Mouse (Mus musculus): Measurements from ENCODE around the gene Nphs1. TPM values are rescaled to one million over a fixed set of nuclear protein-coding genes. Genes with fewer than 3 reads are reported as not detected.

The Nphs1 gene
- polyA plus RNA-seq, 1 experiment, result 0.56 TPM

DNA sequence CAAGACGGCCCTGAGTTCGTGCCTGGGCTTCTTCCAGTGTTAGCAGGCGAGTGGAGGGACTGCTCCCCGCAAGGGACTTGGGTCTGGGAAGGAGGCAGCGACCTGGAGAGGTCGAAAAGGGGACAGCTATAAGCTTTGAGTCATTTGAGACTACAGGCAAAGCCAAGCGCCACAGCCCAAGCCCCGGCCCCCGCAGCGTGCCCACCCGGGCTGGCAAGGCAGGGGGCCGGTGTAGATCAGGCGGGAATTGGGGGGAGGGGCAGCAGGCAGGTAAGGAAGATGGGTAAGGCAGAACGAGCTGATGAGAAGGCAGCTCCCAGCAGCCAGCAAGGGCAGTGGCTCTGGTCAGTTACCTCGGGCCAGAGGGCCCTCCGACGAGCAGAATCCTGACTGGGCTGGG lies 68.3 kb downstream of the Nphs1 start:
- 47% methylated on average over 17 of the region's 17 CpGs for WGBS
- TF ChIP-seq POLR2A (IDR thresholded peaks at IDR 0.05; ENCODE audit: borderline replicate concordance, insufficient read depth, low read length), result no peak
- no peak for TF ChIP-seq CTCF (IDR thresholded peaks at IDR 0.05; ENCODE audit: borderline replicate concordance, insufficient read depth, low read depth, low read length)
- no peak overlapping the region for H3K27ac ChIP-seq (ENCODE audit: insufficient read depth, low read length)

DNA sequence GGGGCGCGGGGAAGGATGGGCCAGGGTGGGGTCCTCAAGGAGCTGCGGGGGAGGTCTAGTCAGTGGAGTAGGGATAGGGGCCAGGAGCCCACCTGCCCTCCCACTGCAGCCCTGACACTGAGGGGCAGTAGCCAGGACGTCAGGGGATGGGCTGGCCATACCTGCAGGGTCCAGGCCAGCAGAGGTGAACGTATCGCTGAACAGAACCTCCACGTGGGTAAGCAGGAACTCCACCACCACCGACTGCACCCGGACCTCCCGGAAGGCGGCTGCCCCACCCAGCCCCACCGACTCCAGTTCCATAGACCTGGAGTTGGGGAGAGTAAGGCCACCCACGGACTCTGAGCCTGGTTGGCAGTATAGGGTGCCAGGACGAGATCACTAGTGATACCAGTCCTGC lies 68.9 kb downstream of the Nphs1 start:
- no peaks in the 10 kb centered on the region; the same call in 1 of the 2 replicates for H3K4me1 ChIP-seq (ENCODE audit: control insufficient read depth, insufficient read depth, low read length)
- TF ChIP-seq POLR2A (IDR thresholded peaks at IDR 0.05; ENCODE audit: borderline replicate concordance, insufficient read depth, low read length) (no peak), CTCF (IDR thresholded peaks at IDR 0.05; ENCODE audit: borderline replicate concordance, insufficient read depth, low read depth, low read length) (no peak)
- H3K27ac ChIP-seq (ENCODE audit: insufficient read depth, low read length), result no peak overlapping the region
- H3K4me3 ChIP-seq (replicated peaks; ENCODE audit: insufficient read depth, low read depth, low read length), result no peak overlapping the region
- DNase-seq, result no peak
- H3K27me3 ChIP-seq (ENCODE audit: control insufficient read depth, insufficient read depth, low read length), result no peaks in the 10 kb centered on the region
- 85% methylated on average over 14 of the region's 14 CpGs for WGBS

More for the DNA sequence above, 68.3 kb downstream of the Nphs1 start:
- Histone ChIP-seq H3K4me3 (replicated peaks; ENCODE audit: insufficient read depth, low read depth, low read length) (no peak overlapping the region), H3K4me1 (ENCODE audit: control insufficient read depth, insufficient read depth, low read length) (peaks cover 6% of the 10 kb centered on the region), H3K27me3 (ENCODE audit: control insufficient read depth, insufficient read depth, low read length) (no peaks in the 10 kb centered on the region)
- no peak for DNase-seq

DNA sequence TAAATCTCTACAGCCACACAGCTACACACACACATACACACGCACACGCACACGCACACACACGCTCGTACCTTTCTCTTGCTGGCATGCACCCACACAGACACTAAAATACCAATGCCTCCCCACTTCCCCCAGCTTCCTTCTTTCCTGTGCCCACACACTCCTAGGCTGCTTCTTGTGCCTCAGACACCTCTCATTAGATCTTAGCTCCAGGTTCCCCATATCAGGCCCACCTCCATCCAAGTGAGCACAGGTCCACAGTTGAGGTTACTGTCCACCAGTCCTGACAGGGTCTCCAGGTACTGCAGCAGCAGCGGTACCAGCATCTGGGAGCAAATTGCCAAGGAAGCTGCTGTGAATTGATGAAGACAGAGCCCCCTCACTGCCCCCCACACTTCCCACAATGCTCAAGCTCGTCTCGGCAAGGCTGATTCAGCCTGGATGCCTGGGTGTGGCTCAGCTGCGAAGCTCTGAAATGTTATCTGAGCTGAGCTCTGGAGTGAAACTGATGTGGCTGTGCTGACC lies 73.2 kb downstream of the Nphs1 start:
- H3K27me3 ChIP-seq (ENCODE audit: control insufficient read depth, insufficient read depth, low read length), result no peaks in the 10 kb centered on the region
- 83% methylated on average over 9 of the region's 9 CpGs for WGBS
- H3K4me3 ChIP-seq (replicated peaks; ENCODE audit: insufficient read depth, low read depth, low read length), result no peak overlapping the region
- no peak for TF ChIP-seq CTCF (IDR thresholded peaks at IDR 0.05; ENCODE audit: borderline replicate concordance, insufficient read depth, low read depth, low read length)
- no peak for TF ChIP-seq POLR2A (IDR thresholded peaks at IDR 0.05; ENCODE audit: borderline replicate concordance, insufficient read depth, low read length)
- no peak overlapping the region for H3K27ac ChIP-seq (ENCODE audit: insufficient read depth, low read length)
- H3K4me1 ChIP-seq (ENCODE audit: control insufficient read depth, insufficient read depth, low read length), result peaks cover 5% of the 10 kb centered on the region
- no peak for DNase-seq

DNA sequence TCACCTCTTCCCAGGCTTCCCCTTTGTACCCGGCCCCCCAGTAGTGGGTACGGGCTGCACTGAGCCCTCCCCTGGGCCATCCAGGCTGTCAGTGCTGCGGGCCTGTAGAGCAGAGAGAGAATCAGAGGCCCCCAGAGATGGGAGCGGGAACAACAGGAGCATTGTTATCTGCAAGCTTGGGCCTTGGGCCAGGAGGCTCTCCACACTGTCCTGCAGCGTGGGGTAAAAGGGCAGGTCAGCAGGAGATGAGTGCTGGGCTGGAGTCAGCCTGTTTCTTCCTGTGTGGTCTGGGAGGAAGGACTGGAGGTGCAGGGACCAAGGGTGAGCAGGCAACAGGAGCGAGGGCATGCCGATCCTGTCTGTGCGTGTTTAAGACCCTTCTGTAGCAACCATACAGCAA lies 74.8 kb downstream of the Nphs1 start:
- WGBS, result 37% methylated on average over 8 of the region's 8 CpGs
- Histone ChIP-seq H3K27me3 (ENCODE audit: control insufficient read depth, insufficient read depth, low read length) (no peaks in the 10 kb centered on the region), H3K27ac (ENCODE audit: insufficient read depth, low read length) (no peak overlapping the region), H3K4me1 (ENCODE audit: control insufficient read depth, insufficient read depth, low read length) (peaks cover 5% of the 10 kb centered on the region), H3K4me3 (replicated peaks; ENCODE audit: insufficient read depth, low read depth, low read length) (no peak overlapping the region)
- DNase-seq, result no peak
- TF ChIP-seq CTCF (IDR thresholded peaks at IDR 0.05; ENCODE audit: borderline replicate concordance, insufficient read depth, low read depth, low read length), result no peak
- TF ChIP-seq POLR2A (IDR thresholded peaks at IDR 0.05; ENCODE audit: borderline replicate concordance, insufficient read depth, low read length), result no peak

DNA sequence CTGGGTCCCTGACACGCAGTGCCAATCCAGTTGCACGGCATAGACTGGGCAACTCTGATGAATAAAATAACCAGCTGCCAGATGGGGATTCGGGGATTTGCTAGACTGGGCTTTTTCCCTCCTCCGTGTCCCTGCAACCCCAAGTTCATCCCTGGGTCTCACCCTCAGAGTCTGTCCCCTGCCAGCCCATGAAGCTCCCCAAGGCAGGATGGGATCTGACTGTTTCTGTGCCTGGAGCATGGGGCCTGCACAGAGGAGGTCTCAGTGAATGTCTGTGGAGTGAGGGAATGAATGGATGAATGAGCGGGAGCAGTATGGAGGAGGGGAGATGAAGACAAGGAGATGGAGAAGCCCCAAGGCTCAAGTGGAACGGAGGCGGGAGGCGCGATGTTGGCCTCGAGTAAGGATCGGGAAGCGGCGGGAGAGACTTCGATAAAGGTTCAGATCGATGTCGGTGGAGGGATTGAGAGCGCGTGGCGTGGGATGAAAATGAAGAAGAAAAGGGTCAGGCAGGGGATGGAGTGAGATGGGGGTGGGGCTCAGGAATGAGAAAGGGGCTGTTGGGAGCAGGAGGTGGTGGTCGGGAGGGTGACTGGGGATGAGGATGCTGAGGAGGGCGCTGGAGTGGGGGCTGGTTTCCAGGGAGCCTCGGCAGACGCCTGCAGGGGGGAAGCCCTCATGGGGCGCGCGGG lies 76.0 kb downstream of the Nphs1 start:
- peak in 1 of 2 experiments; percentile 45 for DNase-seq
- no peak for TF ChIP-seq POLR2A (IDR thresholded peaks at IDR 0.05; ENCODE audit: borderline replicate concordance, insufficient read depth, low read length)
- TF ChIP-seq CTCF (IDR thresholded peaks at IDR 0.05; ENCODE audit: borderline replicate concordance, insufficient read depth, low read depth, low read length), result no peak
- H3K4me1 ChIP-seq (ENCODE audit: control insufficient read depth, insufficient read depth, low read length), result peaks cover 5% of the 10 kb centered on the region

DNA sequence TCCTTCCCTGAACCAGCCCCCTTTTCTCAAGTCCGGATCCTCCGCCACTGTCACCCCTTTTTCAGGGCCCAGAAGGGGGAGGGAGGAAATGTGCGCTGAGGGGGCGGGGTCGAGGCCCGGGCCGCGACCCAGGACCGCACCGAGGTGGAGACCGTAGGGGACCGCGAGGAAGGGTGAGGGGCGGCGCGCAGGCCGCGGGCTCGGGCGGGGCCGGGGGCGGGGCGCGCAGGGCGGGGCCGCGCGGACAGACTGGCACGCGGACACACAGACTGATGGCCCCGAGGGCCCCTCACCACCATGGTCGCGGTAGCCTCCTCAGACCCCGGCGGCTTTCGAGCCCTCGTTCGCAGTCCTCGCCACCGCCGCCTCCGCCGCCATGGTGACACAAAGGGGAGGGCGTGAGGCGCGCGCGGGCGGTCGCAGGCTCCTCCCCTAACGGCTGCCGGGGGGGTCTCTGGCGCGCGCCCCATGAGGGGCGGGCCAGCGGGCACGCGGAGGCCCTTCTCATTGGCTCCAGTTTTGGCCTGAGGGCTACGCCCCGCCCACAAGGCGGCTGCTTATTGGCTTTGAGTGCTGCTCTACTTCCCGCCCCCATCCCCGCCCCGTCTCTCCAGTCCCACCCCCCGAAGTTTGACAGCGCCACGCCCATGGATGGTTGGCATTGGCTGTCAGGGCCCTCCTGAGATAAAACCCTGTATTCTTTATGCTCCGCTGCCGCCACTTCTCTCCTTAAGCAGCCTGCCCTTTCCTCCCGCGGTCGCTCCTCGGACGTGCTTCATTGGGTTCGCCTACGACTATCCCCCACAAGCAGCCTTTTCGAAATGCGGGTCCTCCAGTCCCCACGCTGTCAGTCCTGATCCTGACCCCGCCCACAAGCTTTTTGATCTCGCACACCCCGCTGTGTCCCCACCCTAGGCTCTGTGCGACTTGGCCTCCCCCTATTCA lies 76.8 kb downstream of the Nphs1 start, which contains the start of gene Arhgap33:
Gene Arhgap33 (minus strand): TSS at position 428 of the 945 bp plus-strand sequence.
- peak; percentile 95 to 97 for DNase-seq
- Histone ChIP-seq H3K27me3 (ENCODE audit: control insufficient read depth, insufficient read depth, low read length) (no peaks in the 10 kb centered on the region), H3K4me1 (ENCODE audit: control insufficient read depth, insufficient read depth, low read length) (peaks cover 5% of the 10 kb centered on the region), H3K27ac (ENCODE audit: insufficient read depth, low read length) (no peak within 1 kb of the TSS), H3K4me3 (replicated peaks; ENCODE audit: insufficient read depth, low read depth, low read length) (peak within 1 kb of the TSS; percentile 88)
- 2% methylated on average over 84 of the region's 84 CpGs for WGBS
- TF ChIP-seq POLR2A (IDR thresholded peaks at IDR 0.05; ENCODE audit: borderline replicate concordance, insufficient read depth, low read length) (no peak), CTCF (IDR thresholded peaks at IDR 0.05; ENCODE audit: borderline replicate concordance, insufficient read depth, low read depth, low read length) (no peak)

More for the DNA sequence above, 76.0 kb downstream of the Nphs1 start:
- no peak overlapping the region for H3K27ac ChIP-seq (ENCODE audit: insufficient read depth, low read length)
- H3K4me3 ChIP-seq (replicated peaks; ENCODE audit: insufficient read depth, low read depth, low read length), result peak overlapping the region; percentile 88
- 6% methylated on average over 25 of the region's 26 CpGs for WGBS
- no peaks in the 10 kb centered on the region for H3K27me3 ChIP-seq (ENCODE audit: control insufficient read depth, insufficient read depth, low read length)

Other genes with a start within 250 kb of the Nphs1 start
- gene Polr2i, start 226.4 kb upstream of the Nphs1 start, polyA plus RNA-seq (2012; rRNA removed), result 167 and 182 TPM in 2 replicates
- 134 and 147 TPM in 2 replicates for gene Tbcb, start 226.0 kb upstream of the Nphs1 start, polyA plus RNA-seq (2012; rRNA removed)
- gene Ovol3, start 222.6 kb upstream of the Nphs1 start, polyA plus RNA-seq (2012; rRNA removed), result not detected in 2 replicates
- gene Thap8, start 178.2 kb upstream of the Nphs1 start, polyA plus RNA-seq (2012; rRNA removed), result 0.16 TPM in 1 of 2 replicates, not detected in the other
- 3.8 and 4.6 TPM in 2 replicates for gene Wdr62, start 177.9 kb upstream of the Nphs1 start, polyA plus RNA-seq (2012; rRNA removed)
- gene Clip3, start 166.6 kb upstream of the Nphs1 start, polyA plus RNA-seq (2012; rRNA removed), result 726 and 810 TPM in 2 replicates
- gene Alkbh6, start 149.6 kb upstream of the Nphs1 start, polyA plus RNA-seq (2012; rRNA removed), result 197 and 214 TPM in 2 replicates
- 63.4 and 63.8 TPM in 2 replicates for gene Syne4, start 143.5 kb upstream of the Nphs1 start, polyA plus RNA-seq (2012; rRNA removed)
- 0.57 and 0.73 TPM in 2 replicates for gene E130208F15Rik, start 136.6 kb upstream of the Nphs1 start, polyA plus RNA-seq (2012; rRNA removed)
- 21.9 and 23.8 TPM in 2 replicates for gene Sdhaf1, start 134.4 kb upstream of the Nphs1 start, polyA plus RNA-seq (2012; rRNA removed)
- 20.4 and 22.1 TPM in 2 replicates for gene Lrfn3, start 95.5 kb upstream of the Nphs1 start, polyA plus RNA-seq (2012; rRNA removed)
- gene Tyrobp, start 44.6 kb upstream of the Nphs1 start, polyA plus RNA-seq (2012; rRNA removed), result 23.5 and 32.5 TPM in 2 replicates
- 0.34 and 0.84 TPM in 2 replicates for gene Hcst, start 38.5 kb upstream of the Nphs1 start, polyA plus RNA-seq (2012; rRNA removed)
- gene Nfkbid, start 36.6 kb upstream of the Nphs1 start, polyA plus RNA-seq (2012; rRNA removed), result 5.1 and 5.4 TPM in 2 replicates
- gene Aplp1, start 12.8 kb upstream of the Nphs1 start, polyA plus RNA-seq (2012; rRNA removed), result 782 and 892 TPM in 2 replicates
- gene Kirrel2, start 625 bp upstream of the Nphs1 start, polyA plus RNA-seq (2012; rRNA removed), result 2.7 TPM in 2 replicates
- gene Prodh2, start 35.3 kb downstream of the Nphs1 start, polyA plus RNA-seq (2012; rRNA removed), result not detected in 2 replicates
- 38.5 and 39.8 TPM in 2 replicates for gene Arhgap33, start 76.7 kb downstream of the Nphs1 start, polyA plus RNA-seq (2012; rRNA removed)
- 23.8 and 24.3 TPM in 2 replicates for gene Hspb6, start 93.9 kb downstream of the Nphs1 start, polyA plus RNA-seq (2012; rRNA removed)
- 5.6 and 7.4 TPM in 2 replicates for gene Proser3, start 94.0 kb downstream of the Nphs1 start, polyA plus RNA-seq (2012; rRNA removed)
- 60.2 and 62.5 TPM in 2 replicates for gene Lin37, start 101.5 kb downstream of the Nphs1 start, polyA plus RNA-seq (2012; rRNA removed)
- 109 and 117 TPM in 2 replicates for gene U2af1l4, start 105.0 kb downstream of the Nphs1 start, polyA plus RNA-seq (2012; rRNA removed)
- gene Gm49396, start 105.0 kb downstream of the Nphs1 start, polyA plus RNA-seq (2012; rRNA removed), result 11.9 and 12.3 TPM in 2 replicates
- gene Psenen, start 105.3 kb downstream of the Nphs1 start, polyA plus RNA-seq (2012; rRNA removed), result 147 and 155 TPM in 2 replicates
- 8.3 and 10.1 TPM in 2 replicates for gene Igflr1, start 107.1 kb downstream of the Nphs1 start, polyA plus RNA-seq (2012; rRNA removed)
- gene Kmt2b, start 130.4 kb downstream of the Nphs1 start, polyA plus RNA-seq (2012; rRNA removed), result 57.7 and 60.0 TPM in 2 replicates
- not detected in 2 replicates for gene Zbtb32, start 140.6 kb downstream of the Nphs1 start, polyA plus RNA-seq (2012; rRNA removed)
- gene Upk1a, start 154.5 kb downstream of the Nphs1 start, polyA plus RNA-seq (2012; rRNA removed), result 2.0 and 2.2 TPM in 2 replicates
- 1,224 and 1,255 TPM in 2 replicates for gene Cox6b1, start 167.8 kb downstream of the Nphs1 start, polyA plus RNA-seq (2012; rRNA removed)
- not detected in 2 replicates for gene Etv2, start 177.5 kb downstream of the Nphs1 start, polyA plus RNA-seq (2012; rRNA removed)
- 66.6 and 69.5 TPM in 2 replicates for gene Rbm42, start 192.0 kb downstream of the Nphs1 start, polyA plus RNA-seq (2012; rRNA removed)
- gene Haus5, start 206.7 kb downstream of the Nphs1 start, polyA plus RNA-seq (2012; rRNA removed), result 16.4 and 17.1 TPM in 2 replicates
- not detected in 2 replicates for gene Pmis2, start 213.3 kb downstream of the Nphs1 start, polyA plus RNA-seq (2012; rRNA removed)
- gene 2200002J24Rik, start 240.6 kb downstream of the Nphs1 start, polyA plus RNA-seq (2012; rRNA removed), result not detected in 2 replicates